Mouse (Mus musculus) forebrain, embryonic 14.5 days (tissue): ENCODE measurements around the gene Zfp14. TPM values are rescaled to one million over a fixed set of nuclear protein-coding genes. Genes with fewer than 3 reads are reported as not detected.

Experiments used
- ATAC-seq: fragments of 200-750 bp; cut with Nextera tagmentation; 2 replicates; pipeline ENCODE4 v1.8.0; 2017; ENCODE audit warnings: mild to moderate bottlenecking, moderate library complexity
- DNase-seq: peaks from one replicate; pipeline ENCODE4 v3.0.0-alpha.2; 2015; ENCODE audit warnings: low spot score
- H3K27ac ChIP-seq: fragments of 300-500 bp; sonication (generic); 2 replicates; pipeline ENCODE4 v1.5.1; 2014; ENCODE audit warnings: low read depth, mild to moderate bottlenecking, control low read depth, low read length, moderate library complexity
- H3K27me3 ChIP-seq: fragments of 300-500 bp; sonication (generic); replicated peaks from 2 replicates; pipeline ENCODE4 v1.6.1; 2014; ENCODE audit warnings: low read length, control low read depth, mixed read lengths; ENCODE audit not compliant: control insufficient read depth, insufficient read depth
- H3K36me3 ChIP-seq: fragments of 300-500 bp; sonication (generic); 2 replicates; pipeline ENCODE4 v1.6.1; 2014; ENCODE audit warnings: low read length, control low read depth; ENCODE audit not compliant: control insufficient read depth, insufficient read depth
- H3K4me1 ChIP-seq: fragments of 300-500 bp; sonication (generic); 2 replicates; pipeline ENCODE4 v1.6.1; 2014; ENCODE audit warnings: antibody characterized with exemption, low read length, control low read depth; ENCODE audit not compliant: control insufficient read depth, insufficient read depth
- H3K4me2 ChIP-seq: fragments of 300-500 bp; sonication (generic); 2 replicates; pipeline ENCODE4 v1.6.1; 2014; ENCODE audit warnings: mild to moderate bottlenecking, control low read depth, low read length
- H3K4me3 ChIP-seq: fragments of 300-500 bp; sonication (generic); 2 replicates; pipeline ENCODE4 v1.5.1; 2014; ENCODE audit warnings: low read depth, low read length, control low read depth
- H3K9ac ChIP-seq: fragments of 300-500 bp; sonication (generic); 2 replicates; pipeline ENCODE4 v1.6.1; 2014; ENCODE audit warnings: mild to moderate bottlenecking, low read length, control low read depth, moderate library complexity
- H3K9me3 ChIP-seq: fragments of 300-500 bp; sonication (generic); replicated peaks from 2 replicates; pipeline ENCODE4 v1.6.1; 2016; ENCODE audit warnings: low read length, control low read depth, mixed read lengths; ENCODE audit not compliant: control insufficient read depth
- WGBS: fragments of 180-500 bp; shearing (Covaris S2); extraction: QIAGEN DNeasy Blood & Tissue Kit; methylation state at CpG from one replicate; pipeline ENCODE4 v1.1.7; 2014; 5-methylcytosine and 5-hydroxymethylcytosine counted together
- polyA plus RNA-seq: library from polyadenylated mRNA; unstranded; fragments of >200 nt; fragmentation: Nextera tagmentation; extraction: Ambion mirVana; gene quantifications from 2 replicates; pipeline ENCODE4 v1.2.1, GENCODE M21; 2014

Zfp14 gene
- polyA plus RNA-seq, 1 experiment from 2014 or later: 14.3 TPM

- ATAC-seq: peak; percentile 92
- WGBS: under 1% methylated on average over 40 of the region's 40 CpGs
These were observed 39.2 kb upstream of the Zfp14 start, which contains the start of the genes Gm26920 and Zfp566 for GRCm38 (mm10) chr7:30090092-30090969. Gm26920 (minus strand) TSS chr7:30090410. Zfp566 (minus strand) TSS chr7:30090527.

GRCm38 (mm10) chr7:30089405-30089804 is 38.2 kb upstream of the Zfp14 start:
- peak overlapping the region; percentile 89 for H3K4me2 ChIP-seq
- peaks cover 21% of the 10 kb centered on the region for H3K4me1 ChIP-seq
- peak overlapping the region; percentile 79 for H3K9ac ChIP-seq
- ATAC-seq (no peak), DNase-seq (peak; percentile 5)
- H3K9me3 ChIP-seq: no peaks in the 10 kb centered on the region
- H3K27ac ChIP-seq: peak overlapping the region; percentile 87; the same call in 1 of the 2 replicates
- H3K36me3 ChIP-seq: peaks cover 24% of the 10 kb centered on the region
- peak overlapping the region; percentile 64 for H3K4me3 ChIP-seq
- 12% methylated on average over 6 of the region's 6 CpGs for WGBS
- no peaks in the 10 kb centered on the region for H3K27me3 ChIP-seq

More at GRCm38 (mm10) chr7:30090092-30090969, 39.2 kb upstream of the Zfp14 start, which contains the start of the genes Gm26920 and Zfp566:
- H3K9me3 ChIP-seq: no peaks in the 10 kb centered on the region
- peak within 1 kb of the TSS; percentile 87 for H3K27ac ChIP-seq
- peaks cover 21% of the 10 kb centered on the region for H3K4me1 ChIP-seq
- H3K4me3 ChIP-seq: peak within 1 kb of the TSS; percentile 64
- H3K4me2 ChIP-seq: peak within 1 kb of the TSS; percentile 89
- peak within 1 kb of the TSS; percentile 79 for H3K9ac ChIP-seq
- H3K36me3 ChIP-seq: peaks cover 15% of the 10 kb centered on the region
- H3K27me3 ChIP-seq: no peaks in the 10 kb centered on the region
- DNase-seq: peak; percentile 99

- Histone ChIP-seq H3K4me3 (no peak overlapping the region), H3K4me1 (peaks cover 18% of the 10 kb centered on the region), H3K9ac (no peak overlapping the region), H3K9me3 (no peaks in the 10 kb centered on the region), H3K36me3 (peaks cover 42% of the 10 kb centered on the region), H3K27ac (no peak overlapping the region), H3K4me2 (no peak overlapping the region), H3K27me3 (no peaks in the 10 kb centered on the region)
- 94% methylated on average over 9 of the region's 9 CpGs for WGBS
- DNase-seq: no peak
- no peak for ATAC-seq
These were observed 35.3 kb upstream of the Zfp14 start for GRCm38 (mm10) chr7:30086524-30086923.

DNA sequence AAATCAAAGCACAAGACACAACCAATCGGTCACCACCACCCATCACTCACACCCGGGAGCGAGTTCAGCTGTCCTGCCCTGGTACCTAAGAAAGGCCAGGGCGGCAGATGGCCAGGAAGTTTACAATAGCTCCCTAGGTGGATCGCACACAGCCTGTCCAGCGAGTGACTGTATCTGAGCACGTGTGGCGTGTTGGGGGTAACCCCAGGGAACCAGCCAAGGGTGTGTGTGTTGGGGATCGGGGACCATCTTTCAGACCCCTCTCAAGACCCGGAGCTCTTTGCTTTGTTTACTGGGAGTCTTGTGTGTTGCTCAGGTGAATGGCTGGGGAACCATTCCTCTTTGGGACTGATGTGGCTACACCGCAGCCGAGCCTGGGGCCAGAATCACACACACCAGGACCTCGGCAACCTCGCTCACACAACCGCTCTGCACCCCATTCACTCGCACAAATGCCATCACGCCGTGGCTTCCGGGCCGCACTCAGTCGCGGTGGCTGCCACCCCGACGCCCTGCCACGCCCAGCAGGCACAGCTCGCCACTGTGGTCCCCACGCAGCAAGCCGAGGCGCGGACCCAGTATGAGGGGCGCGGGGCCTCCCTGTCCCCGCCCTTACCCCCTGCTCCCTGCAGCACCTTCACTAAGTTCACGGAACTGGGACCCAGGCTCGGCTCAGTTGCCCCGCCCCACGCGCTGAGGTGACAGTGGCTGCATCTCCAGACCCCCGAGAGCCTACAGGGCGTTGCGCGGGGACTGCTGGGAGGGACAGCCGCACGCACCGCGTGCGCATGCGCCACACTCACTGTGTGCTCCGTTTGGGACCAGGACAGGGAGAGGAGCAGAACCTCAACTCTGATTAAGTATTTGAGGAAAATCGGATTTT is 21.2 kb upstream of the Zfp14 start, which contains the start of gene Zfp82:
Zfp82 (minus strand) TSS at position 755 of the 883 bp plus-strand sequence.
- peak within 1 kb of the TSS; percentile 87 for H3K9ac ChIP-seq
- no peaks in the 10 kb centered on the region for H3K27me3 ChIP-seq
- peaks cover 5% of the 10 kb centered on the region; the same call in 1 of the 2 replicates for H3K4me1 ChIP-seq
- H3K4me2 ChIP-seq: peak within 1 kb of the TSS; percentile 93
- peaks cover 28% of the 10 kb centered on the region for H3K36me3 ChIP-seq
- peak; percentile 93 for DNase-seq
- WGBS: under 1% methylated on average over 50 of the region's 50 CpGs
- peak within 1 kb of the TSS; percentile 68 for H3K27ac ChIP-seq
- H3K9me3 ChIP-seq: no peaks in the 10 kb centered on the region
- peak; percentile 94 for ATAC-seq
- H3K4me3 ChIP-seq: peak within 1 kb of the TSS; percentile 77

DNA sequence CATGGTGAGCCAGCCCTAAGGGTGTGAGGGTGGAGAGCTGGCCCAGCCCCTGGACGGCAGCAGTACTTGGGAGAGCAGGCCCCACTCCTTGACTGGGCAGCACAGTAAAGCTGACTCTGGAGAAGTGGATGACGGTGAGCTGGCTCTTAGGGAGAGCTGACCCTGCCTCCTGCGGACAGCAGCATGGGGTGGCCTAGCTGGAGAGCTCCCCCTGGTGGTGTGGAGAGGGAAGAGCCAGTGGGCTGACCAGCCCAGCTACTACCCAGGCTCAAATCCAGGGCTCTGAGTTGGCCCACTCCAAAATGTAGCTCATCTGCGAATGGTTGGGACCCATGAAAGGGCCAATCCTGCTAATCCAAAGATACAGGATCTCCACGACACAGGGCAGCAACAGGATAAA is 13.4 kb upstream of the Zfp14 start:
- Histone ChIP-seq H3K9me3 (no peaks in the 10 kb centered on the region), H3K9ac (no peak overlapping the region), H3K36me3 (peaks cover 67% of the 10 kb centered on the region), H3K4me3 (no peak overlapping the region), H3K27me3 (no peaks in the 10 kb centered on the region), H3K27ac (no peak overlapping the region), H3K4me2 (no peak overlapping the region), H3K4me1 (no peaks in the 10 kb centered on the region)
- WGBS: 80% methylated on average over 5 of the region's 5 CpGs
- ATAC-seq (no peak), DNase-seq (no peak)

GRCm38 (mm10) chr7:30062478-30062877 is 11.3 kb upstream of the Zfp14 start:
- Histone ChIP-seq H3K9me3 (no peaks in the 10 kb centered on the region), H3K4me3 (no peak overlapping the region), H3K4me2 (no peak overlapping the region), H3K27ac (no peak overlapping the region), H3K27me3 (no peaks in the 10 kb centered on the region), H3K9ac (no peak overlapping the region), H3K36me3 (peaks cover 70% of the 10 kb centered on the region), H3K4me1 (no peaks in the 10 kb centered on the region)
- peak; percentile 7 for DNase-seq
- 90% methylated on average over 5 of the region's 5 CpGs for WGBS
- no peak for ATAC-seq

DNA sequence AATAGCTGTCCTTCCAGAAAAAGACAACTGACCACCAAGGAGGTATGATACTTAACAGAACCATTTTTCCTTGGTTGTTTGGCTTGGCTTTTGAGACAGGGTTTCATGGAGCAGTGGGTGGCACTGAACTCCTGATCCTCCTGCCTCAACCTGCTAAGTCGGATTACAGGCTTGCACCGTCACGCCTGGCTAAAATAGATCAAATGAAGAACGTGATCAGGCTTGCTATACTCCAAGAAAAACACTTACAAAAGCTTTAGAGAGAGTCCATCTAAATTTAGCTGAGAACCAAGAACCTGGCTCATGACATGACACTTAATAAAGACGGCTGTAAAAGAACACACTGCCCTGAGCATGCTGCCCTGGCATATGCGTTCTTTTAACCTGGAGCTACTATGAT is 9.2 kb upstream of the Zfp14 start:
- H3K4me2 ChIP-seq: no peak overlapping the region
- H3K9ac ChIP-seq: no peak overlapping the region
- WGBS: 88% methylated on average over 6 of the region's 6 CpGs
- no peaks in the 10 kb centered on the region for H3K27me3 ChIP-seq
- H3K4me1 ChIP-seq: no peaks in the 10 kb centered on the region
- ATAC-seq (no peak), DNase-seq (no peak)
- no peak overlapping the region for H3K27ac ChIP-seq
- peaks cover 78% of the 10 kb centered on the region for H3K36me3 ChIP-seq
- no peaks in the 10 kb centered on the region for H3K9me3 ChIP-seq
- no peak overlapping the region for H3K4me3 ChIP-seq

DNA sequence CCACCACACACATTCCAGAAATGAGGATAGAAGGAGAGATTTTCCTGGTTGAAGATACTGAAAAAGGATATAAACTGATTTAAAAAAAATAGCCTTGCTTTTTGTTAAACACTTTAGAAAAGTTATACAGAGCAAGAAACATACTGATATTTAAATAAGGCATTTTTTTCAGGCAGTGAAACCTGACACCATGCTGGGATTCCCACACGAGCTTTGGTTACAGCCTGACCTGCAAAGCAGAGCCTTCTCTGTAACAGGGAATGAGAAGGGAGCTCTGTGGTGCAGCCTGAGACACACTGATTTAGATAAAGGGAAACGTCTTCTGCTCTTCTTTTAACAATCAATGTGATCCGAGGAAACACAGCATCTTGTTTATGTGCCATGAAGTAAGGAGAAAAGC is 2.4 kb upstream of the Zfp14 start:
- no peak for ATAC-seq
- Histone ChIP-seq H3K4me1 (peaks cover 7% of the 10 kb centered on the region), H3K9me3 (no peaks in the 10 kb centered on the region), H3K4me3 (no peak overlapping the region), H3K9ac (no peak overlapping the region), H3K27me3 (no peaks in the 10 kb centered on the region), H3K4me2 (no peak overlapping the region), H3K36me3 (peaks cover 28% of the 10 kb centered on the region), H3K27ac (no peak overlapping the region)
- 12% methylated on average over 3 of the region's 3 CpGs for WGBS
- DNase-seq: no peak
